Mouse (Mus musculus) neural tube, embryonic 13.5 days (tissue): ENCODE measurements around the gene Shroom4. TPM values are rescaled to one million over a fixed set of nuclear protein-coding genes. Genes with fewer than 3 reads are reported as not detected.

Experiments
- ATAC-seq: fragments of 200-750 bp; cut with Nextera tagmentation; 2 replicates; pipeline ENCODE4 v1.8.0; 2017; ENCODE audit warnings: low read depth, mild to moderate bottlenecking, moderate TSS enrichment, moderate library complexity
- H3K27ac ChIP-seq: fragments of 300-500 bp; sonication (generic); replicated peaks from 2 replicates; pipeline ENCODE4 v1.5.1; 2015; ENCODE audit warnings: moderate library complexity, mild to moderate bottlenecking, inconsistent platforms
- H3K27me3 ChIP-seq: fragments of 300-500 bp; sonication (generic); 2 replicates; pipeline ENCODE4 v1.6.1; 2015; ENCODE audit warnings: mild to moderate bottlenecking, inconsistent platforms
- H3K36me3 ChIP-seq: fragments of 300-500 bp; sonication (generic); 2 replicates; pipeline ENCODE4 v1.6.1; 2015; ENCODE audit warnings: mild to moderate bottlenecking, inconsistent platforms
- H3K4me1 ChIP-seq: fragments of 300-500 bp; sonication (generic); replicated peaks from 2 replicates; pipeline ENCODE4 v1.6.1; 2015; ENCODE audit warnings: inconsistent platforms
- H3K4me2 ChIP-seq: fragments of 300-500 bp; sonication (generic); 2 replicates; pipeline ENCODE4 v1.6.1; 2015; ENCODE audit warnings: inconsistent platforms, mild to moderate bottlenecking, moderate library complexity
- H3K4me3 ChIP-seq: fragments of 300-500 bp; sonication (generic); 2 replicates; pipeline ENCODE4 v1.5.1; 2015; ENCODE audit warnings: mild to moderate bottlenecking, inconsistent platforms
- H3K9ac ChIP-seq: fragments of 300-500 bp; sonication (generic); 2 replicates; pipeline ENCODE4 v1.6.1; 2015; ENCODE audit warnings: moderate library complexity, mild to moderate bottlenecking, inconsistent platforms
- H3K9me3 ChIP-seq: fragments of 300-500 bp; sonication (generic); 2 replicates; pipeline ENCODE4 v1.6.1; 2016; ENCODE audit warnings: inconsistent platforms
- WGBS: fragments of 180-500 bp; shearing (Covaris S2); methylation state at CpG from one replicate; pipeline ENCODE4 v1.1.7; 2015; 5-methylcytosine and 5-hydroxymethylcytosine counted together
- polyA plus RNA-seq: library from polyadenylated mRNA; unstranded; fragments of >200 nt; fragmentation: Nextera tagmentation; extraction: Ambion mirVana; gene quantifications from 2 replicates; pipeline ENCODE4 v1.2.1, GENCODE M21; 2015

The Shroom4 gene
- polyA plus RNA-seq, 1 experiment from 2014 or later: 1.6 TPM

DNA sequence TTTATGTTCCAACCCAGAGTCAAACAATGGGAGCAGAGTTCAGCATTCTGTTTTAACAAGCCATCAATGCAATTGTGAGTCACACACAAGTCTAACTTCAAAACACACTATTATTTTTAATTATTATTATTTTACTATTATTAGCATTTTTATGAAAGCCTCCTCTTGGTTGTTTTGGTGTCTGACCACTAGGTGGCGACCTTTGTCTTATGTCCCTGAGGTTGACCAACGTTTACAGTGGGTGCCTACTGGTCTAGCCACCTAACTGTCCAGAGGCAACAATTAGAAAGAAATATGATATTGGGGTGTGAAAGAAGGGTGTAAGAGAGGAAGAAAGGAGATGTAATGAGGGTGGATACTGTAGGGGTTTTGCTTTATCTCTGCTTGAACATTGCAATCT is 254.4 kb downstream of the Shroom4 start:
- H3K27me3 ChIP-seq: no peaks in the 10 kb centered on the region
- H3K4me3 ChIP-seq: no peak overlapping the region
- H3K4me2 ChIP-seq: no peak overlapping the region
- no peaks in the 10 kb centered on the region for H3K36me3 ChIP-seq
- H3K9me3 ChIP-seq: no peaks in the 10 kb centered on the region
- ATAC-seq: no peak
- no peak overlapping the region for H3K9ac ChIP-seq
- no peak overlapping the region for H3K27ac ChIP-seq
- 5% methylated on average over 2 of the region's 2 CpGs for WGBS
- no peaks in the 10 kb centered on the region for H3K4me1 ChIP-seq

DNA sequence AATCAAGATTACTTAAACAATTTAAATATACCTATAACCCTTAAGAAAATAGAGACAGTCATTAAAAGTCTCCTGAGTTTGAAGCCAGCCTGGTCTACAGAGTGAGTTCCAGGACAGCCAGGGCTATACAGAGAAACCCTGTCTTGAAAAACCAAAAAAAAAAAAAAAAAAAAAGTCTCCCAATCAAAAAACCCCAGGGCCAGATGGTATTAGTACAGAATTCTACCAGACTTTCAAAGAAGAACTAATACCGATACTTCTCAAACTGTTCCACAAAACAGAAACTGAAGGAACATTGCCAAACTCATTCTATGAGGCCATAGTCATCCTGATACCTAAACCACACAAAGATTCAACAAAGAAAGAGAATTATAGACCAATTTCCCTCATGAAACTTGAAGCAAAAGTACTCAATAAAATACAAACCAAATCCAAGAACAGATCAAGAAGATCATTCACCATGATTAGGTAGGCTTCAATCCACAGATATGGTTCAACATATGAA is 259.2 kb downstream of the Shroom4 start:
- H3K27me3 ChIP-seq: no peaks in the 10 kb centered on the region
- no peak overlapping the region for H3K4me2 ChIP-seq
- no peaks in the 10 kb centered on the region for H3K9me3 ChIP-seq
- no peaks in the 10 kb centered on the region for H3K4me1 ChIP-seq
- H3K36me3 ChIP-seq: no peaks in the 10 kb centered on the region
- no peak for ATAC-seq
- WGBS: 97% methylated on average over 1 of the region's 1 CpGs
- no peak overlapping the region for H3K4me3 ChIP-seq
- no peak overlapping the region for H3K27ac ChIP-seq
- no peak overlapping the region for H3K9ac ChIP-seq

Other genes with a start within 250 kb of the Shroom4 start
- 51.5 and 53.4 TPM in 2 replicates for gene Nudt10, start 226.8 kb upstream of the Shroom4 start, polyA plus RNA-seq
- 0.13 and 0.15 TPM in 2 replicates for gene Bmp15, start 79.1 kb upstream of the Shroom4 start, polyA plus RNA-seq